Mouse (Mus musculus) CH12.LX (cell line): ENCODE measurements at regions not wholly inside any gene's neighbourhood (a gene's known extent, or its start where the extent isn't known, plus 50 kb on each side); places are given as distances from the start of the nearest gene placed in this dataset.

Experiments used
- CTCF ChIP-seq, 2 experiments: IDR thresholded peaks in 1 of 2; conservative IDR thresholded peaks in 1 of 2; 2 replicates each; pipeline ENCODE4 v1.5.1; 2011 to 2012; ENCODE audit warnings: low read depth in 2 of 2, low read length in 2 of 2, improper control_type of control experiment in 1 of 2, inconsistent platforms in 1 of 2, mild to moderate bottlenecking in 1 of 2, moderate library complexity in 1 of 2
- EP300 ChIP-seq: IDR thresholded peaks from 2 replicates; pipeline ENCODE4 v1.6.1; 2011; ENCODE audit warnings: low read length, improper control_type of control experiment
- ETS1 ChIP-seq: conservative IDR thresholded peaks from 2 replicates; pipeline ENCODE4 v1.6.1; 2012; ENCODE audit warnings: low read depth, mild to moderate bottlenecking, inconsistent platforms, low read length, improper control_type of control experiment, moderate library complexity
- HCFC1 ChIP-seq: IDR thresholded peaks from 2 replicates; pipeline ENCODE4 v1.6.1; 2012; ENCODE audit warnings: low read depth, mild to moderate bottlenecking, inconsistent platforms, low read length, improper control_type of control experiment
- MAX ChIP-seq: IDR thresholded peaks from 2 replicates; pipeline ENCODE4 v1.6.1; 2011; ENCODE audit warnings: low read length, improper control_type of control experiment
- MEF2A ChIP-seq: IDR thresholded peaks from 2 replicates; pipeline ENCODE4 v1.6.1; 2014; ENCODE audit warnings: low read depth, mild to moderate bottlenecking, inconsistent platforms, low read length, improper control_type of control experiment, borderline replicate concordance
- POLR2A ChIP-seq: IDR thresholded peaks from 2 replicates; pipeline ENCODE4 v1.6.1; 2011; ENCODE audit warnings: low read depth, mild to moderate bottlenecking, improper control_type of control experiment, low read length
- POLR2AphosphoS2 ChIP-seq: IDR thresholded peaks from 2 replicates; pipeline ENCODE4 v1.6.1; 2011; ENCODE audit warnings: low read depth, low read length, improper control_type of control experiment
- USF1 ChIP-seq: IDR thresholded peaks from 2 replicates; pipeline ENCODE4 v1.6.1; 2014; ENCODE audit warnings: low read depth, mild to moderate bottlenecking, inconsistent platforms, low read length, improper control_type of control experiment
- USF2 ChIP-seq: conservative IDR thresholded peaks from 2 replicates; pipeline ENCODE4 v1.6.1; 2011; ENCODE audit warnings: low read depth, low read length, improper control_type of control experiment

GRCm38 (mm10) chr12:48959289-48960005 lies 423.0 kb upstream of the Foxg1 start:
- no peak for TF ChIP-seq EP300
- TF ChIP-seq MAX: no peak
- no peak for TF ChIP-seq USF2
- TF ChIP-seq POLR2A: no peak
- no peak for TF ChIP-seq MEF2A
- TF ChIP-seq CTCF (conservative IDR thresholded peaks at IDR 0.05 in 1 of 2, IDR thresholded peaks at IDR 0.05 in 1 of 2; ENCODE audit: low read depth in 2 of 2, low read length in 2 of 2): no peak
- TF ChIP-seq ETS1: no peak
- no peak for TF ChIP-seq POLR2AphosphoS2
- no peak for TF ChIP-seq HCFC1
- no peak for TF ChIP-seq USF1
